Mouse (Mus musculus) right cerebral cortex, postnatal 25 days (tissue): ENCODE measurements at regions not wholly inside any gene's neighbourhood (a gene's known extent, or its start where the extent isn't known, plus 50 kb on each side); places are given as distances from the start of the nearest gene placed in this dataset.

Experiments
- DNase-seq: peaks from one replicate; pipeline ENCODE4 v3.0.0; 2022

GRCm38 (mm10) chr15:56820256-56820976 is 657.0 kb downstream of the Slc22a22 start:
- no peak for DNase-seq

- DNase-seq = no peak
Measured at GRCm38 (mm10) chr15:56818158-56818690, 659.2 kb downstream of the Slc22a22 start.

- no peak for DNase-seq
Measured at GRCm38 (mm10) chr15:56817204-56818157, 659.9 kb downstream of the Slc22a22 start.

- no peak for DNase-seq
Measured at GRCm38 (mm10) chr15:56813876-56814275, 663.5 kb downstream of the Slc22a22 start.

- DNase-seq = no peak
Measured at GRCm38 (mm10) chr15:56810151-56810550, 667.3 kb downstream of the Slc22a22 start.

GRCm38 (mm10) chr15:56807611-56808010 is 669.8 kb downstream of the Slc22a22 start:
- DNase-seq = no peak

- DNase-seq = no peak
Measured at GRCm38 (mm10) chr15:56801933-56802332, 675.5 kb downstream of the Slc22a22 start.

- no peak for DNase-seq
Measured at GRCm38 (mm10) chr15:56775431-56775830, 702.0 kb downstream of the Slc22a22 start.

GRCm38 (mm10) chr15:56774648-56775393 is 702.6 kb downstream of the Slc22a22 start:
- DNase-seq = no peak

- DNase-seq = no peak
Measured at GRCm38 (mm10) chr15:56766356-56766755, 711.1 kb downstream of the Slc22a22 start.

- no peak for DNase-seq
Measured at GRCm38 (mm10) chr15:56764957-56765482, 712.4 kb downstream of the Slc22a22 start.

GRCm38 (mm10) chr15:56764019-56764418 is 713.4 kb downstream of the Slc22a22 start:
- DNase-seq = no peak

- DNase-seq = no peak
Measured at GRCm38 (mm10) chr15:56746698-56747097, 730.7 kb downstream of the Slc22a22 start.

- DNase-seq = no peak
Measured at GRCm38 (mm10) chr15:56744915-56745314, 732.5 kb downstream of the Slc22a22 start.
